ENCODE assay signal across 9 mouse cellular contexts in genomic region chr16:4877701-4878100, GRCm38 (mm10). TPM values are rescaled to one million over a fixed set of nuclear protein-coding genes. Genes with fewer than 3 reads are reported as not detected.
DNase-seq lines count a peak whose midpoint lies in the region; ATAC-seq and TF ChIP-seq lines count a peak whose summit lies in the region.
"Had no signal": no experiment of that assay in that cellular context is flagged by ENCODE, and none has a peak within 500 bp of the region (broad histone marks: within the 10 kb centered on the region; RNA-seq: fewer than 3 reads in every experiment).

No protein-coding gene starts in this region.

- peak overlapping the region; percentile 100 for H3K27ac ChIP-seq in gastrocnemius, adult 2 months
- no peak overlapping the region for H3K27ac ChIP-seq in testis, adult 2 months (ENCODE audit: control insufficient read depth, insufficient read depth, low read depth, low read length)
- H3K27ac ChIP-seq in liver, embryonic 11.5 days (ENCODE audit: low read depth, low read length), result peak overlapping the region; percentile 100; the same call in 1 of the 2 replicates
- H3K27ac ChIP-seq in stomach, embryonic 16.5 days (ENCODE audit: low read length), result peak overlapping the region; percentile 100

- DNase-seq in gastrocnemius, adult 2 months, result no peak
- DNase-seq in gastrocnemius, postnatal 36 days, result no peak
- DNase-seq in testis, postnatal 10 days (ENCODE audit: low spot score), result no peak
- no peak for DNase-seq in liver, embryonic 11.5 days (ENCODE audit: low spot score)
- DNase-seq in retina, postnatal 1 day, result no peak

- no peak for TF ChIP-seq POLR2A in testis, adult 2 months (IDR thresholded peaks at IDR 0.05; ENCODE audit: control insufficient read depth, low read depth, low read length)

- WGBS in liver, embryonic 11.5 days, result 69% methylated on average over 3 of the region's 3 CpGs
- WGBS in stomach, embryonic 16.5 days, result 53% methylated on average over 3 of the region's 3 CpGs

- no peak for TF ChIP-seq CTCF in gastrocnemius, adult 2 months (IDR thresholded peaks at IDR 0.05)
- TF ChIP-seq CTCF in testis, adult 2 months (IDR thresholded peaks at IDR 0.05; ENCODE audit: control insufficient read depth, insufficient read depth, insufficient replicate concordance, low read depth, low read length), result no peak

- H3K4me1 ChIP-seq in testis, adult 2 months (ENCODE audit: control insufficient read depth, insufficient read depth, low read length), result peaks cover 5% of the 10 kb centered on the region
- peaks cover 41% of the 10 kb centered on the region for H3K4me1 ChIP-seq in liver, embryonic 11.5 days (replicated peaks; ENCODE audit: control insufficient read depth, insufficient read depth, low read length)
- H3K4me1 ChIP-seq in stomach, embryonic 16.5 days (ENCODE audit: control insufficient read depth, insufficient read depth, low read length), result peaks cover 32% of the 10 kb centered on the region

- H3K9ac ChIP-seq in liver, embryonic 11.5 days (ENCODE audit: low read depth, low read length), result peak overlapping the region; percentile 93
- H3K9ac ChIP-seq in stomach, embryonic 16.5 days (ENCODE audit: low read length), result peak overlapping the region; percentile 93

- no peaks in the 10 kb centered on the region for H3K36me3 ChIP-seq in testis, adult 2 months (ENCODE audit: control insufficient read depth, insufficient read depth, low read length)
- H3K36me3 ChIP-seq in liver, embryonic 11.5 days (ENCODE audit: control insufficient read depth, insufficient read depth, low read length), result peaks cover 13% of the 10 kb centered on the region
- 0 out of 2 replicates have a peak, but pooled peaks cover 3% of the 10 kb centered on the region for H3K36me3 ChIP-seq in stomach, embryonic 16.5 days (ENCODE audit: control insufficient read depth, insufficient read depth, low read length)

- peak overlapping the region; percentile 96 for H3K4me2 ChIP-seq in liver, embryonic 11.5 days
- H3K4me2 ChIP-seq in stomach, embryonic 16.5 days (ENCODE audit: low read depth, low read length), result peak overlapping the region; percentile 81

- no peaks in the 10 kb centered on the region for H3K9me3 ChIP-seq in liver, embryonic 11.5 days (ENCODE audit: control insufficient read depth, low read length)
- H3K9me3 ChIP-seq in stomach, embryonic 16.5 days (replicated peaks; ENCODE audit: control insufficient read depth, low read length), result no peaks in the 10 kb centered on the region

- no peak for ATAC-seq in liver, embryonic 11.5 days (replicated peaks; ENCODE audit: low FRiP score)
- no peak for ATAC-seq in stomach, embryonic 16.5 days (ENCODE audit: insufficient read depth, low FRiP score)
- ATAC-seq in cerebellum, adult (ENCODE audit: insufficient number of reproducible peaks, low FRiP score, low TSS enrichment), result no peak

- H3K4me3 ChIP-seq in gastrocnemius, adult 2 months, result peak overlapping the region; percentile 93
- H3K4me3 ChIP-seq in testis, adult 2 months (ENCODE audit: control insufficient read depth, low read depth, low read length), result peak overlapping the region; percentile 96
- H3K4me3 ChIP-seq in liver, embryonic 11.5 days (ENCODE audit: low read depth, low read length), result peak overlapping the region; percentile 89
- H3K4me3 ChIP-seq in stomach, embryonic 16.5 days (replicated peaks; ENCODE audit: low read length), result peak overlapping the region; percentile 89

- intact Hi-C loops in gastrocnemius, adult 2 months (cut with DNase I), result loop anchor here (2.0 kb wide), 1 partner anchor 35 kb away; no protein-coding TSS in a partner anchor
- intact Hi-C loops in gastrocnemius, postnatal 36 days (cut with DNase I), result loop anchor here (2.0 kb wide), 1 partner anchor 35 kb away; no protein-coding TSS in a partner anchor

- no peaks in the 10 kb centered on the region for H3K27me3 ChIP-seq in testis, adult 2 months (ENCODE audit: control insufficient read depth, insufficient read depth, low read length)
- H3K27me3 ChIP-seq in liver, embryonic 11.5 days (replicated peaks; ENCODE audit: control insufficient read depth, insufficient read depth, low read length), result no peaks in the 10 kb centered on the region
- H3K27me3 ChIP-seq in stomach, embryonic 16.5 days (ENCODE audit: control insufficient read depth, insufficient read depth, low read length), result no peaks in the 10 kb centered on the region

RNA-seq across cellular contexts. Expression of gene Ubald1, which starts 2.4 kb away (rescaled TPM):
- total RNA-seq in gastrocnemius, adult 2 months (2021), result 10 to 100 TPM; 30.3 to 44.8 TPM
- total RNA-seq in gastrocnemius, postnatal 36 days (2021), result 10 to 100 TPM; 31.9 to 38.9 TPM
- polyA plus RNA-seq in testis, adult 2 months (2012; rRNA removed), result 65.2 and 75.6 TPM in 2 replicates
- polyA plus RNA-seq in liver, embryonic 11.5 days (2014; fragmentation: Nextera tagmentation; extraction: Ambion mirVana), result 26.4 and 29.9 TPM in 2 replicates
- polyA plus RNA-seq in stomach, embryonic 16.5 days (2015; fragmentation: Nextera tagmentation; extraction: Ambion mirVana), result 31.5 and 36.3 TPM in 2 replicates

RNA-seq across cellular contexts. Expression of gene Mgrn1, which starts 8.3 kb away (rescaled TPM):
- 10 to 100 TPM; 53.5 to 66.1 TPM for total RNA-seq in gastrocnemius, adult 2 months (2021)
- 10 to 100 TPM; 49.4 to 52.7 TPM for total RNA-seq in gastrocnemius, postnatal 36 days (2021)
- polyA plus RNA-seq in testis, adult 2 months (2012; rRNA removed), result 29.1 and 29.6 TPM in 2 replicates
- polyA plus RNA-seq in liver, embryonic 11.5 days (2014; fragmentation: Nextera tagmentation; extraction: Ambion mirVana), result 50.5 and 52.5 TPM in 2 replicates
- polyA plus RNA-seq in stomach, embryonic 16.5 days (2015; fragmentation: Nextera tagmentation; extraction: Ambion mirVana), result 81.1 and 87.7 TPM in 2 replicates

RNA-seq across cellular contexts. Expression of gene 4930562C15Rik, which starts 42.5 kb away (rescaled TPM):
- total RNA-seq in gastrocnemius, adult 2 months (2021), result not detected
- total RNA-seq in gastrocnemius, postnatal 36 days (2021), result not detected
- 55.3 and 61.1 TPM in 2 replicates for polyA plus RNA-seq in testis, adult 2 months (2012; rRNA removed)
- polyA plus RNA-seq in liver, embryonic 11.5 days (2014; fragmentation: Nextera tagmentation; extraction: Ambion mirVana), result 0.19 and 0.33 TPM in 2 replicates
- polyA plus RNA-seq in stomach, embryonic 16.5 days (2015; fragmentation: Nextera tagmentation; extraction: Ambion mirVana), result 0.27 and 0.47 TPM in 2 replicates
- total RNA-seq: left cerebral cortex, postnatal 14 days had no signal

Comparison
In these comparisons a context has a peak if more than half of its experiments do, and no peak if none do; other contexts are left out.
1. RNA of gene 4930562C15Rik, which starts 42.5 kb away (polyA plus RNA-seq): 55.3 to 61.1 TPM in testis, adult 2 months; 0.19 to 0.33 TPM in liver, embryonic 11.5 days and 0.27 to 0.47 TPM in stomach, embryonic 16.5 days; every median in the first group is over 10 times any median in the second.
2. Peak in every context shown above with its lines, with median percentiles within 50 percentile points of each other: H3K4me3 ChIP-seq.